12 mouse cellular contexts compared by ENCODE assay signal in genomic region chr17:87328177-87328768, GRCm38 (mm10). TPM values are rescaled to one million over a fixed set of nuclear protein-coding genes. Genes with fewer than 3 reads are reported as not detected.
DNase-seq lines count a peak whose midpoint lies in the region; ATAC-seq lines count a peak whose summit lies in the region.
"Had no signal": no experiment of that assay in that cellular context is flagged by ENCODE, and none has a peak within 500 bp of the region (broad histone marks: within the 10 kb centered on the region; RNA-seq: fewer than 3 reads in every experiment).

No protein-coding gene starts in this region.

- intact Hi-C loops in left cerebral cortex, postnatal 4 days (cut with DNase I), result no loop called here

- H3K27ac ChIP-seq in stomach, embryonic 16.5 days (ENCODE audit: low read length), result no peak overlapping the region

- 0 out of 2 replicates have a peak overlapping the region, but pooled peaks have one; percentile 12 for H3K9ac ChIP-seq in stomach, embryonic 16.5 days (ENCODE audit: low read length)
- H3K9ac ChIP-seq: midbrain, embryonic 13.5 days had no signal

- no peak overlapping the region for H3K4me3 ChIP-seq in stomach, embryonic 16.5 days (replicated peaks; ENCODE audit: low read length)
- H3K4me3 ChIP-seq: midbrain, embryonic 13.5 days had no signal

- H3K36me3 ChIP-seq in stomach, embryonic 16.5 days (ENCODE audit: control insufficient read depth, insufficient read depth, low read length), result no peaks in the 10 kb centered on the region
- H3K36me3 ChIP-seq: midbrain, embryonic 13.5 days had no signal

- ATAC-seq in stomach, embryonic 16.5 days (ENCODE audit: insufficient read depth, low FRiP score), result no peak
- ATAC-seq in CD4-positive, CD25-positive, alpha-beta regulatory T cell, adult 4 months, result no peak
- ATAC-seq: midbrain, embryonic 13.5 days had no signal

- peaks cover 34% of the 10 kb centered on the region for H3K4me1 ChIP-seq in stomach, embryonic 16.5 days (ENCODE audit: control insufficient read depth, insufficient read depth, low read length)

- H3K4me2 ChIP-seq in stomach, embryonic 16.5 days (ENCODE audit: low read depth, low read length), result no peak overlapping the region
- H3K4me2 ChIP-seq: midbrain, embryonic 13.5 days had no signal

- peak; percentile 90 for DNase-seq in left cerebral cortex, adult 11 months (ENCODE audit: low spot score)
- no peak for DNase-seq in left cerebral cortex, postnatal 4 days
- DNase-seq in frontal cortex, postnatal 14 days (ENCODE audit: low spot score in 2 of 2), result peak; percentile 76 to 83
- peak; percentile 40 to 56 for DNase-seq in layer of hippocampus, postnatal 25 days (ENCODE audit: extremely low spot score in 1 of 2, low spot score in 1 of 2)
- DNase-seq in adipocyte (ENCODE audit: low spot score), result no peak
- DNase-seq: adrenal gland, adult 2 months; embryo, embryonic 11 days; lung, adult 2 months; thymus, postnatal 14 days had no signal

- 0 out of 2 replicates have a peak, but pooled peaks cover 5% of the 10 kb centered on the region for H3K27me3 ChIP-seq in stomach, embryonic 16.5 days (ENCODE audit: control insufficient read depth, insufficient read depth, low read length)

- WGBS in stomach, embryonic 16.5 days, result 50% methylated on average over 9 of the region's 9 CpGs

- no peaks in the 10 kb centered on the region for H3K9me3 ChIP-seq in stomach, embryonic 16.5 days (replicated peaks; ENCODE audit: control insufficient read depth, low read length)
- H3K9me3 ChIP-seq: midbrain, embryonic 13.5 days had no signal

RNA-seq across cellular contexts. Expression of gene Ttc7, which starts 45.6 kb away (rescaled TPM):
- 1 to 10 TPM; 7.7 to 8.7 TPM for total RNA-seq in left cerebral cortex, postnatal 4 days (2021)
- 1 to 10 TPM; 5.1 to 8.1 TPM for total RNA-seq in layer of hippocampus, postnatal 25 days (2021)
- polyA plus RNA-seq in stomach, embryonic 16.5 days (2015; fragmentation: Nextera tagmentation; extraction: Ambion mirVana), result 10.7 and 11.1 TPM in 2 replicates
- 10 to 100 TPM; 13.5 to 19.3 TPM for polyA plus RNA-seq in CD4-positive, CD25-positive, alpha-beta regulatory T cell, adult 4 months (2017; shearing (Covaris generic))

Comparison
In these comparisons a context has a peak if more than half of its experiments do, and no peak if none do; other contexts are left out.
1. DNase-seq: peak in left cerebral cortex, adult 11 months (single experiment), frontal cortex, postnatal 14 days (2 of 2) and layer of hippocampus, postnatal 25 days (2 of 2); none in left cerebral cortex, postnatal 4 days (single experiment) and adipocyte (single experiment).